Mouse (Mus musculus): ENCODE measurements around the gene Mrps18c. TPM values are rescaled to one million over a fixed set of nuclear protein-coding genes. Genes with fewer than 3 reads are reported as not detected.
A peak's percentile ranks its signal among the peaks of the same experiment; 100 is the strongest.

Gene Mrps18c
- total RNA-seq, 1 experiment, result 72.8 TPM

DNA sequence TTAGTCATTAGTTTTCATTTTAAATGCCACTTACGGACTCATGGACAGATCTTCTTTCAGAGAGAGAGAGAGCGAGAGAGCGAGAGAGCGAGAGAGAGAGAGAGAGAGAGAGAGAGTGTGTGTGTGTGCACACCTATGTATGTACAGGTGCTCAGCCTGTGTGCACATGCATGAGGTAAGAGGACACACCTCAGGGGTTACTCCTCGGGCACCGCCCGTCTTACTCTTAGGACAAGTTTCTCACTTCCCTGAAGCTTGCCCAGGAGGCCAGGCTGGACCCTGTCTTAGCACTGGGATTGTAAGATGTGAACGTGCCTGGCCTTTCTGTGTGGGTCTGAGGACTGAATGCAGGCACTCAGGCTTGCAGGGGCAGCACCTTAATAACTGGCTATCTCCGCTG lies 10.9 kb upstream of the Mrps18c start:
- H3K4me1 ChIP-seq (ENCODE audit: control insufficient read depth in 2 of 2, insufficient read depth in 2 of 2, low read length in 2 of 2, poor library complexity in 1 of 2), result no peaks in the 10 kb centered on the region
- no peak overlapping the region for H3K9ac ChIP-seq (ENCODE audit: insufficient read depth, low read depth, low read length, poor library complexity, severe bottlenecking)
- no peak for DNase-seq (ENCODE audit: low read depth, low spot score)
- no peaks in the 10 kb centered on the region for H3K9me3 ChIP-seq (ENCODE audit: control insufficient read depth, insufficient read depth, low read depth, low read length)
- H3K27ac ChIP-seq (ENCODE audit: insufficient read depth, low read depth, low read length, poor library complexity, severe bottlenecking), result no peak overlapping the region
- in situ Hi-C loops (cut with MboI; ENCODE audit: low sequenced_read_pairs in 2 of 2, unreplicated experiment in 2 of 2), result loop anchor here in 1 of 2 experiments (25.0 kb wide), 1 partner anchor 400 kb away; no protein-coding TSS in a partner anchor
- TF ChIP-seq ZNF384 (IDR thresholded peaks at IDR 0.05; ENCODE audit: low read depth, low read length), result no peak
- TF ChIP-seq CHD2 (IDR thresholded peaks at IDR 0.05; ENCODE audit: low read depth, low read length), result no peak
- TF ChIP-seq MAFK (IDR thresholded peaks at IDR 0.05; ENCODE audit: insufficient read depth, low read depth, low read length), result no peak
- TF ChIP-seq HCFC1 (IDR thresholded peaks at IDR 0.05; ENCODE audit: borderline replicate concordance, insufficient read depth, low read length), result no peak
- TF ChIP-seq ZC3H11A (IDR thresholded peaks at IDR 0.05; ENCODE audit: borderline replicate concordance, low read depth, low read length), result no peak
- peaks cover 43% of the 10 kb centered on the region for H3K36me3 ChIP-seq (ENCODE audit: control insufficient read depth, insufficient read depth, low read length, poor library complexity, severe bottlenecking)
- H3K4me3 ChIP-seq (ENCODE audit: insufficient read depth in 1 of 2, low read depth in 1 of 2, low read length in 2 of 2, poor library complexity in 1 of 2, severe bottlenecking in 1 of 2), result no peak overlapping the region

DNA sequence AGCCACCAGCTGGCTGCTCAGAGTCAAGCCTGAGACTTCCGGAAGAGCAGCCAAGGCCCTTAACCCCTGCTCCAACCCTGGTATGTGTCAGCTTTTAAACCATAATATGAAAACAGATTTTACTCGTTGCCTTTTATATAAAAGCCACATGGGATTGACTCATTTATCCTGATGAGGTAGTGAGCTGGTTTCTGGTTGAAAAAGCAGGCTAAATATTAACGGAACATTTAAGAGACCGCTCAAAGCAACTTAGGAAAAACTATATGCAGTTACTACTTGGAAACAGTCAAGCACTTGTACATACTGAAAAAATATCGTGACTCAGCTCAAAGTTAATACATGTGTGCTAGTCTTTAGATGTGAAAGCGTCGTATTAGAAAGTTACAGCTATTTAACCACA lies 6.2 kb upstream of the Mrps18c start:
- peaks cover 55% of the 10 kb centered on the region for H3K36me3 ChIP-seq (ENCODE audit: control insufficient read depth, insufficient read depth, low read length, poor library complexity, severe bottlenecking)

DNA sequence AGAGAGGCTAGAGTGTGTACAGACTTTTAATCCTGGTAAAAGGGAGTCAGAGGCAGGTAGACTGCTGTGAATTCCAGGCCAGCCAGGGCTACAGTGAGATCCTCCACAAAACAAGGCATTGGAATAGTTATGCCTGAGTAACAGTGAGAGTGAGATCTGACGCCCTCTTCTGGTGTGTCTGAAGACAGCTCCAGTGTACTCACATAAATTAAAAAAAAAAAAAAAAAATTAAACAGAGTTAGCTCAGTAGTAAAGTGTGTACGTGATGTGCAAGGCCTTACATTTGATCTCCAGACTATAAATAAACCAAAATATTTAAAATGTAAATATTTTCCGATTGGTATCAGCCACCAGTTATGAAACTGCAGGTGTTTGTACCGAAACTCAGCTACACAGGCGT lies 4.3 kb upstream of the Mrps18c start:
- Histone ChIP-seq H3K9ac (ENCODE audit: insufficient read depth, low read depth, low read length, poor library complexity, severe bottlenecking) (no peak overlapping the region), H3K4me3 (ENCODE audit: insufficient read depth in 1 of 2, low read depth in 1 of 2, low read length in 2 of 2, poor library complexity in 1 of 2, severe bottlenecking in 1 of 2) (no peak overlapping the region), H3K4me1 (ENCODE audit: control insufficient read depth in 2 of 2, insufficient read depth in 2 of 2, low read length in 2 of 2, poor library complexity in 1 of 2) (peaks cover 0 to 3% of the 10 kb centered on the region in 2 experiments; a peak in 1 of 4 replicates), H3K9me3 (ENCODE audit: control insufficient read depth, insufficient read depth, low read depth, low read length) (no peaks in the 10 kb centered on the region), H3K36me3 (ENCODE audit: control insufficient read depth, insufficient read depth, low read length, poor library complexity, severe bottlenecking) (peaks cover 48% of the 10 kb centered on the region), H3K27ac (ENCODE audit: insufficient read depth, low read depth, low read length, poor library complexity, severe bottlenecking) (no peak overlapping the region)
- in situ Hi-C loops (cut with MboI; ENCODE audit: low sequenced_read_pairs in 2 of 2, unreplicated experiment in 2 of 2), result loop anchor here in 1 of 2 experiments (25.0 kb wide), 1 partner anchor 407 kb away; no protein-coding TSS in a partner anchor
- TF ChIP-seq ZNF384 (IDR thresholded peaks at IDR 0.05; ENCODE audit: low read depth, low read length), result peak; percentile 58; the same call in 1 of the 2 replicates
- TF ChIP-seq CHD2 (IDR thresholded peaks at IDR 0.05; ENCODE audit: low read depth, low read length), result no peak
- no peak for DNase-seq (ENCODE audit: low read depth, low spot score)

More for the DNA sequence above, 6.2 kb upstream of the Mrps18c start:
- peaks cover 0 to 3% of the 10 kb centered on the region in 2 experiments; a peak in 1 of 4 replicates for H3K4me1 ChIP-seq (ENCODE audit: control insufficient read depth in 2 of 2, insufficient read depth in 2 of 2, low read length in 2 of 2, poor library complexity in 1 of 2)
- no peak for DNase-seq (ENCODE audit: low read depth, low spot score)
- no peak for TF ChIP-seq MAFK (IDR thresholded peaks at IDR 0.05; ENCODE audit: insufficient read depth, low read depth, low read length)
- no peak for TF ChIP-seq HCFC1 (IDR thresholded peaks at IDR 0.05; ENCODE audit: borderline replicate concordance, insufficient read depth, low read length)
- no peak for TF ChIP-seq ZNF384 (IDR thresholded peaks at IDR 0.05; ENCODE audit: low read depth, low read length)
- TF ChIP-seq CHD2 (IDR thresholded peaks at IDR 0.05; ENCODE audit: low read depth, low read length), result no peak
- no peak for TF ChIP-seq ZC3H11A (IDR thresholded peaks at IDR 0.05; ENCODE audit: borderline replicate concordance, low read depth, low read length)
- H3K9ac ChIP-seq (ENCODE audit: insufficient read depth, low read depth, low read length, poor library complexity, severe bottlenecking), result no peak overlapping the region
- no peaks in the 10 kb centered on the region for H3K9me3 ChIP-seq (ENCODE audit: control insufficient read depth, insufficient read depth, low read depth, low read length)
- H3K4me3 ChIP-seq (ENCODE audit: insufficient read depth in 1 of 2, low read depth in 1 of 2, low read length in 2 of 2, poor library complexity in 1 of 2, severe bottlenecking in 1 of 2), result no peak overlapping the region
- in situ Hi-C loops (cut with MboI; ENCODE audit: low sequenced_read_pairs in 2 of 2, unreplicated experiment in 2 of 2), result loop anchor here in 1 of 2 experiments (25.0 kb wide), 1 partner anchor 405 kb away; no protein-coding TSS in a partner anchor
- no peak overlapping the region for H3K27ac ChIP-seq (ENCODE audit: insufficient read depth, low read depth, low read length, poor library complexity, severe bottlenecking)

DNA sequence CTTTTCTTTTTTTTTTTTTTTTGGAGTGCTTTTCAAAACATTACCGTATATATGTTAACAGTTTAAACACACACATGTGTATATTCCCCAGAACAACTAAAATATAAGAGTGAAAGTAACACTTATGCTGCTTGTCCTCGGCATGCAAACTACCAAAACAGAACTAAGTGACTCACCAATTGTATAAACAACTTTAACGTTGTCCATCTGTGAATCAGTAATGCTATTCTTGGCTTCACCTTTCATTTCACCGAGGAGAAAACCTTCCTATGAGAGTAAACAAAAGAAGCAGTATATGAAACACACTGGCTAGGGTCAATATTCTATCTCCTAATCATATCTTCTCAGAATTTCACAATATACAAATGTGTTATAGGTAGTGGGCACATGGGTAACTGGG lies 19.9 kb downstream of the Mrps18c start:
- H3K9ac ChIP-seq (ENCODE audit: insufficient read depth, low read depth, low read length, poor library complexity, severe bottlenecking), result no peak overlapping the region
- no peaks in the 10 kb centered on the region for H3K9me3 ChIP-seq (ENCODE audit: control insufficient read depth, insufficient read depth, low read depth, low read length)
- no peak overlapping the region for H3K4me3 ChIP-seq (ENCODE audit: insufficient read depth in 1 of 2, low read depth in 1 of 2, low read length in 2 of 2, poor library complexity in 1 of 2, severe bottlenecking in 1 of 2)
- peaks cover 0 to 5% of the 10 kb centered on the region in 2 experiments; a peak in 1 of 4 replicates for H3K4me1 ChIP-seq (ENCODE audit: control insufficient read depth in 2 of 2, insufficient read depth in 2 of 2, low read length in 2 of 2, poor library complexity in 1 of 2)
- no peak for DNase-seq (ENCODE audit: low read depth, low spot score)
- peaks cover 6% of the 10 kb centered on the region for H3K36me3 ChIP-seq (ENCODE audit: control insufficient read depth, insufficient read depth, low read length, poor library complexity, severe bottlenecking)
- in situ Hi-C loops (cut with MboI; ENCODE audit: low sequenced_read_pairs in 2 of 2, unreplicated experiment in 2 of 2), result no loop called here
- TF ChIP-seq ZC3H11A (IDR thresholded peaks at IDR 0.05; ENCODE audit: borderline replicate concordance, low read depth, low read length), result no peak
- no peak for TF ChIP-seq ZNF384 (IDR thresholded peaks at IDR 0.05; ENCODE audit: low read depth, low read length)
- no peak for TF ChIP-seq MAFK (IDR thresholded peaks at IDR 0.05; ENCODE audit: insufficient read depth, low read depth, low read length)
- TF ChIP-seq HCFC1 (IDR thresholded peaks at IDR 0.05; ENCODE audit: borderline replicate concordance, insufficient read depth, low read length), result no peak
- TF ChIP-seq CHD2 (IDR thresholded peaks at IDR 0.05; ENCODE audit: low read depth, low read length), result no peak
- H3K27ac ChIP-seq (ENCODE audit: insufficient read depth, low read depth, low read length, poor library complexity, severe bottlenecking), result no peak overlapping the region
